Mouse (Mus musculus) embryonic fibroblast, embryonic 13.5 days (primary cell): ENCODE data around the gene Cacna2d4.

Experiments used
- CTCF ChIP-seq: IDR thresholded peaks from 2 replicates; pipeline ENCODE4 v1.5.1; 2011; ENCODE audit warnings: mild to moderate bottlenecking, control low read depth, low read length, moderate library complexity, borderline replicate concordance; ENCODE audit not compliant: insufficient read depth
- POLR2A ChIP-seq: IDR thresholded peaks from 2 replicates; pipeline ENCODE4 v1.6.1; 2011; ENCODE audit warnings: low read depth, mild to moderate bottlenecking, control low read depth, low read length, moderate library complexity

DNA sequence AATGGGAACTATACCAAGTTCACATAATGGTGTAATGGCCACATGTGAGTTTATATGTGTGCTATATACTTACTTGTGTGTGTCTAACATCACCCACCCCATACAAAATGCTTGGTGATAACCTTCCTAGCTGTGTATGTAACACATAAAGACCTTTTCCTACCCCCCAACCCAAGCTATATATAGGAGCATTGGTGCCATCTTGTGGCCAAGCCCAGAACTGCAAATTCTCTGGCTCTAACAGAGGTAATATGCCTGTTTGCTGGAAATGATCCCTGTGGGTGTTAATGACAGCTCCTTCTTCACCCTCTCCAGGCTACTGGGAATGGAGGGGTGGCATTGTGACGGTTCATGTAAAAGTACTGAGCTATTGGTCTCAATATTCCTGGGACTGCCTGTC is 111.9 kb downstream of the Cacna2d4 start:
- TF ChIP-seq POLR2A (no peak), CTCF (no peak)
